Mouse (Mus musculus): ENCODE measurements around the gene Wnt11.

Gene Wnt11

GRCm38 (mm10) chr7:98828052-98828451, 6.9 kb upstream of the Wnt11 start:
- in situ Hi-C loops (cut with MboI; ENCODE audit: low sequenced_read_pairs) = no loop called here

- in situ Hi-C loops (cut with MboI; ENCODE audit: low sequenced_read_pairs) = no loop called here
These were observed 6.0 kb upstream of the Wnt11 start for GRCm38 (mm10) chr7:98828876-98829275.

- in situ Hi-C loops (cut with MboI; ENCODE audit: low sequenced_read_pairs) = no loop called here
These were observed 3.6 kb upstream of the Wnt11 start for GRCm38 (mm10) chr7:98831290-98831689.

GRCm38 (mm10) chr7:98835519-98836441, 868 bp downstream of the Wnt11 start:
- in situ Hi-C loops (cut with MboI; ENCODE audit: low sequenced_read_pairs) = no loop called here

- in situ Hi-C loops (cut with MboI; ENCODE audit: low sequenced_read_pairs) = no loop called here
These were observed 1.7 kb downstream of the Wnt11 start for GRCm38 (mm10) chr7:98836646-98837045.

- in situ Hi-C loops (cut with MboI; ENCODE audit: low sequenced_read_pairs) = no loop called here
These were observed 3.0 kb downstream of the Wnt11 start for GRCm38 (mm10) chr7:98837901-98838300.

GRCm38 (mm10) chr7:98838729-98839141, 3.8 kb downstream of the Wnt11 start:
- in situ Hi-C loops (cut with MboI; ENCODE audit: low sequenced_read_pairs) = no loop called here

- in situ Hi-C loops (cut with MboI; ENCODE audit: low sequenced_read_pairs) = no loop called here
These were observed 4.4 kb downstream of the Wnt11 start for GRCm38 (mm10) chr7:98839312-98839711.

- in situ Hi-C loops (cut with MboI; ENCODE audit: low sequenced_read_pairs) = no loop called here
These were observed 5.9 kb downstream of the Wnt11 start for GRCm38 (mm10) chr7:98840771-98841170.

- in situ Hi-C loops (cut with MboI; ENCODE audit: low sequenced_read_pairs) = no loop called here
These were observed 6.9 kb downstream of the Wnt11 start for GRCm38 (mm10) chr7:98841802-98842201.

GRCm38 (mm10) chr7:98842997-98843396, 8.1 kb downstream of the Wnt11 start:
- in situ Hi-C loops (cut with MboI; ENCODE audit: low sequenced_read_pairs) = no loop called here

- in situ Hi-C loops (cut with MboI; ENCODE audit: low sequenced_read_pairs) = no loop called here
These were observed 8.7 kb downstream of the Wnt11 start for GRCm38 (mm10) chr7:98843649-98844048.

- in situ Hi-C loops (cut with MboI; ENCODE audit: low sequenced_read_pairs) = no loop called here
These were observed 14.2 kb downstream of the Wnt11 start for GRCm38 (mm10) chr7:98848899-98849640.

GRCm38 (mm10) chr7:98850388-98850787, 15.5 kb downstream of the Wnt11 start:
- in situ Hi-C loops (cut with MboI; ENCODE audit: low sequenced_read_pairs) = no loop called here

GRCm38 (mm10) chr7:98851220-98851619, 16.3 kb downstream of the Wnt11 start:
- in situ Hi-C loops (cut with MboI; ENCODE audit: low sequenced_read_pairs) = no loop called here

GRCm38 (mm10) chr7:98852950-98853650, 18.2 kb downstream of the Wnt11 start:
- in situ Hi-C loops (cut with MboI; ENCODE audit: low sequenced_read_pairs) = no loop called here

- in situ Hi-C loops (cut with MboI; ENCODE audit: low sequenced_read_pairs) = no loop called here
These were observed 18.9 kb downstream of the Wnt11 start for GRCm38 (mm10) chr7:98853806-98854205.

GRCm38 (mm10) chr7:98855388-98855787, 20.5 kb downstream of the Wnt11 start:
- in situ Hi-C loops (cut with MboI; ENCODE audit: low sequenced_read_pairs) = no loop called here

GRCm38 (mm10) chr7:98856128-98856527, 21.2 kb downstream of the Wnt11 start:
- in situ Hi-C loops (cut with MboI; ENCODE audit: low sequenced_read_pairs) = no loop called here

GRCm38 (mm10) chr7:98857094-98857493, 22.2 kb downstream of the Wnt11 start:
- in situ Hi-C loops (cut with MboI; ENCODE audit: low sequenced_read_pairs) = no loop called here

GRCm38 (mm10) chr7:98861002-98861401, 26.1 kb downstream of the Wnt11 start:
- in situ Hi-C loops (cut with MboI; ENCODE audit: low sequenced_read_pairs) = no loop called here

Data from CH12F3 (cell line).